Mouse (Mus musculus): Measurements from ENCODE around the gene Tln2. TPM values are rescaled to one million over a fixed set of nuclear protein-coding genes. Genes with fewer than 3 reads are reported as not detected.

Tln2 gene
- polyA plus RNA-seq, 1 experiment from 2014 or later = 66.6 TPM

DNA sequence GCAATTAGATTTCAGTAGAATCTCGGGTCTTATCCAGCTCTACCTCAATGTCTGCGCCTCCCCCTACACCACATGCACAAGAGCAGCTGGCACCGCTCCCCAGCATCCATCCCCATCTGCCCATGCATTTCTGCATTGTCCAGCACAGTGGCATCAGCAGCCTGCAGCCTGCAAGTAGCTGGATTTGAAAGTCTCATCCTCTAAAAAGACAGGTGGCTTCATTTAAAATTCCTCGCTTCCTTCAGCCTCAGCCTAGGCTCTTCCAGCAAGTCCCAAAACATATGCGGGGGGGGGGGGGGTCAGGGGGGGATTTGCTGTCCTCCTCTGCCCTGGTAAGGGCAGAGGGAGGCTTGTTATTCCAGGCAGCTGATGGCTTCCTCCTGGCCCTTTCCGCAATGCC lies 141.4 kb downstream of the Tln2 start:
- Histone ChIP-seq H3K4me1 (ENCODE audit: control insufficient read depth, insufficient read depth, low read length) (0 out of 2 replicates have a peak, but pooled peaks cover 5% of the 10 kb centered on the region), H3K36me3 (ENCODE audit: control insufficient read depth, insufficient read depth, low read length) (no peaks in the 10 kb centered on the region), H3K27me3 (ENCODE audit: control insufficient read depth, insufficient read depth, low read length) (no peaks in the 10 kb centered on the region), H3K9me3 (ENCODE audit: control insufficient read depth, low read length) (no peaks in the 10 kb centered on the region), H3K27ac (ENCODE audit: low read depth, low read length) (no peak overlapping the region), H3K4me2 (ENCODE audit: low read depth, low read length) (no peak overlapping the region), H3K9ac (replicated peaks; ENCODE audit: low read depth, low read length) (no peak overlapping the region), H3K4me3 (ENCODE audit: low read depth, low read length) (no peak overlapping the region)
- WGBS = 61% methylated on average over 6 of the region's 6 CpGs
- ATAC-seq (ENCODE audit: low read depth) = peak; percentile 60; the same call in 1 of the 2 replicates

DNA sequence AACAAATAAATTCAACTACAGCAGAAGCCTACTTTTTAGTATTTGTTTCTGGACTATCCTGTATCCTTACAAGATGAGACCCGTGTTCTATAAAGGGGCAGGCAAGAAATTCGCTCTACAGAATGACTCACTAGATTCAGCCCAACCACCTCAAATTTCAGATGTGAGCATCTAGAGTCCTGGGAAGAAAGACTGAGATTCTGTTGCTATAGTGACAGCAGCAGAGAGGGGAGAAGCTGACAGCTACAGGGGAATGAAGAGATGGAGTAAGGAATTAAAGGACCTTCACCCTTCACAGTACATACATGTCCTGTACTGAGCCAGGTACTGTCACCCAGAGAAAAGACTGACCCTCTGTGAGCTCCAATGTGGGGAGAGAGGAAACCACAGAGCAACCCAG lies 148.8 kb downstream of the Tln2 start:
- 87% methylated on average over 2 of the region's 2 CpGs for WGBS
- no peaks in the 10 kb centered on the region for H3K9me3 ChIP-seq (ENCODE audit: control insufficient read depth, low read length)
- no peak overlapping the region for H3K4me2 ChIP-seq (ENCODE audit: low read depth, low read length)
- H3K9ac ChIP-seq (replicated peaks; ENCODE audit: low read depth, low read length) = no peak overlapping the region
- no peaks in the 10 kb centered on the region for H3K36me3 ChIP-seq (ENCODE audit: control insufficient read depth, insufficient read depth, low read length)
- no peak for ATAC-seq (ENCODE audit: low read depth)
- H3K4me1 ChIP-seq (ENCODE audit: control insufficient read depth, insufficient read depth, low read length) = no peaks in the 10 kb centered on the region
- H3K27ac ChIP-seq (ENCODE audit: low read depth, low read length) = no peak overlapping the region
- no peak overlapping the region for H3K4me3 ChIP-seq (ENCODE audit: low read depth, low read length)
- no peaks in the 10 kb centered on the region for H3K27me3 ChIP-seq (ENCODE audit: control insufficient read depth, insufficient read depth, low read length)

DNA sequence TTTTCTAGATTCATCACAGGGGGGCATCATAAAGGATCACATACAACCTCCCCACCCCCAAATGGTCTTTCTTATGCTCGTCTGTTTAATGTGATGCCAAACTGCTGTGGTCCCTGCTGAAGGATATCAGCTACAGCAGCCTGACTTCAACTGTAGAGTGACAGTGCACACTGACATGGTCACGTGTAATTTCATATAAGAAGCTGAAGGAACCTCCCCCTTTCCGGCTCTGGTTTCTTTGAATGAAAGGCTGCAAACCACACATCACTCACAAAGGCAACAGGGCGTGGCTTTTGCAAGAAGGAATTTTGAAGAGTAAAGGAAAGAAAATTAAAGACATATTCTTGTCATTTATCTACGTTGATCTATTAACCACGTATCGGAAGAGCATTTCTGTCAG lies 154.8 kb downstream of the Tln2 start:
- Histone ChIP-seq H3K9me3 (ENCODE audit: control insufficient read depth, low read length) (no peaks in the 10 kb centered on the region), H3K27ac (ENCODE audit: low read depth, low read length) (no peak overlapping the region), H3K4me2 (ENCODE audit: low read depth, low read length) (no peak overlapping the region), H3K27me3 (ENCODE audit: control insufficient read depth, insufficient read depth, low read length) (no peaks in the 10 kb centered on the region), H3K4me1 (ENCODE audit: control insufficient read depth, insufficient read depth, low read length) (no peaks in the 10 kb centered on the region), H3K4me3 (ENCODE audit: low read depth, low read length) (no peak overlapping the region), H3K36me3 (ENCODE audit: control insufficient read depth, insufficient read depth, low read length) (no peaks in the 10 kb centered on the region), H3K9ac (replicated peaks; ENCODE audit: low read depth, low read length) (no peak overlapping the region)
- 84% methylated on average over 7 of the region's 7 CpGs for WGBS
- no peak for ATAC-seq (ENCODE audit: low read depth)

DNA sequence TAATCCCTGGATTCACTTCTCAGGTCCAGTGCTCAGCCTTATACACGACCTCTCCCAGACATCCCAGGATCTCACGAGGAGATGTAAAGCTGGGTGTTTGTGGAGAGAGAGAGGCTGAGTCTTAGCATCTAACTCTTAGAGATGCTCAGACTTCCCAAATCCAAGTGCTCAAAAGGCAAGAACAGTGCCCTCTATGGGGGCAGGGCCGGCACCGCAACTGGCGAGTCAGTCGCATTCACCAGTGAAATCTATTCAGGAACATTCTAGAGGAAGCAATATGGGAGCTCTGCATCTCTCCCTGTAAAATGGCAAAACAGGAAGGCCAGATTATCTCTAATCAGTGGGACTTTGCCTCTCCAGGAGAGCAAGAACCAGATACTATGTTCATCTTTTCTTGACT lies 159.9 kb downstream of the Tln2 start:
- no peak for ATAC-seq (ENCODE audit: low read depth)
- H3K36me3 ChIP-seq (ENCODE audit: control insufficient read depth, insufficient read depth, low read length) = no peaks in the 10 kb centered on the region
- WGBS = 91% methylated on average over 6 of the region's 6 CpGs

DNA sequence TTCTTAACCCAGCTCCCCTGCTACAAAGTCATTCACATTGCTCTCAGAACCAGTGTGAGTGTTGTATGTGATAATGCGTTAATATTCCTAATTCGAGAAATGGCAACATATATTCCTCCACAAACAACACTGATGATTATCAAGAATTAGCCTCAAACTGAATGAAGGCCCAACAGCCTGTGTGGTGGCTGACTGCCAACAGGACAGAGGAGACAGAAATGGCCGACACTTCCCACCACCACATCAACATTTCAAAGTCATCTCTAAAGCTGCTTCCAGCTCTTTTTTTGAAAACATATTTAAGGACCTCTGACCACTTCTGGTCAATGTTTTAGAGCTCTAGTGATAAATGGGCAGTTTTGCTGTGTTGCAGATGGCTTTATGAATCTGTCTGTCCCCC lies 161.7 kb downstream of the Tln2 start:
- ATAC-seq (ENCODE audit: low read depth) = no peak
- H3K27me3 ChIP-seq (ENCODE audit: control insufficient read depth, insufficient read depth, low read length) = no peaks in the 10 kb centered on the region
- H3K9me3 ChIP-seq (ENCODE audit: control insufficient read depth, low read length) = no peaks in the 10 kb centered on the region
- H3K36me3 ChIP-seq (ENCODE audit: control insufficient read depth, insufficient read depth, low read length) = no peaks in the 10 kb centered on the region
- no peaks in the 10 kb centered on the region for H3K4me1 ChIP-seq (ENCODE audit: control insufficient read depth, insufficient read depth, low read length)
- H3K9ac ChIP-seq (replicated peaks; ENCODE audit: low read depth, low read length) = no peak overlapping the region
- H3K27ac ChIP-seq (ENCODE audit: low read depth, low read length) = no peak overlapping the region
- no peak overlapping the region for H3K4me3 ChIP-seq (ENCODE audit: low read depth, low read length)
- no peak overlapping the region for H3K4me2 ChIP-seq (ENCODE audit: low read depth, low read length)
- WGBS = 94% methylated on average over 3 of the region's 3 CpGs

More for the DNA sequence above, 159.9 kb downstream of the Tln2 start:
- Histone ChIP-seq H3K4me1 (ENCODE audit: control insufficient read depth, insufficient read depth, low read length) (no peaks in the 10 kb centered on the region), H3K27me3 (ENCODE audit: control insufficient read depth, insufficient read depth, low read length) (no peaks in the 10 kb centered on the region), H3K9ac (replicated peaks; ENCODE audit: low read depth, low read length) (no peak overlapping the region), H3K4me3 (ENCODE audit: low read depth, low read length) (no peak overlapping the region), H3K4me2 (ENCODE audit: low read depth, low read length) (no peak overlapping the region), H3K9me3 (ENCODE audit: control insufficient read depth, low read length) (no peaks in the 10 kb centered on the region), H3K27ac (ENCODE audit: low read depth, low read length) (no peak overlapping the region)

DNA sequence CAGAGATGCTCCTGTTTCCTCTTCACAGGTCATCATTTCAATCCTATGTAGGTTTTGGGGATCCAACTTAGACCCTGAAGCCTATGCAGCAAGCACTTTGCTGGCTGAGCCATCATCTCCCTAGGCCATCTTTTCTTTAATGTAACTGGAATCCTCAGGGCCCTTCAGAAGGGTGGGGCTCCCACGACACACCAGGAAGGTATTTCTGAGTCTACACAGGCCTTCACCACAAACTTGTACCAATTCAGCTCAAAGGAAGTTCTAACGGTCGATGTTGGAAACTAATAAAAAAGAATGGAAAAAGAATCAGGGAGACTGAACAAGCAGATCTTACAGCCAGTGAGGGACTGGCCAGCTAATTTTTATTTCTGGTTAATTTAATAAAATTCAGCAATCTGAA lies 163.1 kb downstream of the Tln2 start:
- WGBS = 91% methylated on average over 3 of the region's 3 CpGs
- no peak overlapping the region for H3K4me2 ChIP-seq (ENCODE audit: low read depth, low read length)
- H3K27me3 ChIP-seq (ENCODE audit: control insufficient read depth, insufficient read depth, low read length) = no peaks in the 10 kb centered on the region
- H3K9me3 ChIP-seq (ENCODE audit: control insufficient read depth, low read length) = no peaks in the 10 kb centered on the region
- no peaks in the 10 kb centered on the region for H3K4me1 ChIP-seq (ENCODE audit: control insufficient read depth, insufficient read depth, low read length)
- H3K4me3 ChIP-seq (ENCODE audit: low read depth, low read length) = no peak overlapping the region
- no peak overlapping the region for H3K27ac ChIP-seq (ENCODE audit: low read depth, low read length)
- H3K9ac ChIP-seq (replicated peaks; ENCODE audit: low read depth, low read length) = no peak overlapping the region
- ATAC-seq (ENCODE audit: low read depth) = no peak
- no peaks in the 10 kb centered on the region for H3K36me3 ChIP-seq (ENCODE audit: control insufficient read depth, insufficient read depth, low read length)

DNA sequence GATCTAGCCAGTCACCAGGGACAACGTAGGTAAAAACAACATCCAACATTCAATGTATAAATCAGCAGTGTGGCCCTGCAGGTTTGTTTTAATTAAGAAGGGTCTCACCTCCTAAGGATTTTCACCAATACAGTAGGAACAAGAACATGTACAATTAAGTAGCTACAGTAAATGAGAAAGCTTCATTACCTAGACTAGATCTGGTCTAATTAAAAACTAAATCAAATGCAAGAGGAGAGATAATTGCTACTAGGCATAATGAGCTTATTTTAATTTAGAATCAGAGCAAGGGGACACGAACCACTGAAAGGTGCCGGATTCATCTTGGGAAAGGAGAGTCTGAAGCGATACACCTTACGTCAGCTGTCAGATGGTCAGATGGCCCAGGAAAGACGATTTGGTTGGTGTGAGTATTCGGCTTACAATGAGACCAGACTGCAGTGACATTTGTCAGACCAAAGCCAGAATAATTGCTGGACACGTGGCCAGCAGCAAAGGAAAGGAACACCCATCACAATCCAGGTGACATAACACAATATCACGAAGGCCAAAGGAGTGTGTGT lies 175.4 kb downstream of the Tln2 start:
- Histone ChIP-seq H3K9me3 (ENCODE audit: control insufficient read depth, low read length) (no peaks in the 10 kb centered on the region), H3K4me3 (ENCODE audit: low read depth, low read length) (no peak overlapping the region), H3K36me3 (ENCODE audit: control insufficient read depth, insufficient read depth, low read length) (no peaks in the 10 kb centered on the region), H3K27me3 (ENCODE audit: control insufficient read depth, insufficient read depth, low read length) (no peaks in the 10 kb centered on the region), H3K9ac (replicated peaks; ENCODE audit: low read depth, low read length) (no peak overlapping the region), H3K27ac (ENCODE audit: low read depth, low read length) (no peak overlapping the region), H3K4me1 (ENCODE audit: control insufficient read depth, insufficient read depth, low read length) (0 out of 2 replicates have a peak, but pooled peaks cover 3% of the 10 kb centered on the region), H3K4me2 (ENCODE audit: low read depth, low read length) (no peak overlapping the region)
- ATAC-seq (ENCODE audit: low read depth) = no peak
- 70% methylated on average over 9 of the region's 9 CpGs for WGBS

DNA sequence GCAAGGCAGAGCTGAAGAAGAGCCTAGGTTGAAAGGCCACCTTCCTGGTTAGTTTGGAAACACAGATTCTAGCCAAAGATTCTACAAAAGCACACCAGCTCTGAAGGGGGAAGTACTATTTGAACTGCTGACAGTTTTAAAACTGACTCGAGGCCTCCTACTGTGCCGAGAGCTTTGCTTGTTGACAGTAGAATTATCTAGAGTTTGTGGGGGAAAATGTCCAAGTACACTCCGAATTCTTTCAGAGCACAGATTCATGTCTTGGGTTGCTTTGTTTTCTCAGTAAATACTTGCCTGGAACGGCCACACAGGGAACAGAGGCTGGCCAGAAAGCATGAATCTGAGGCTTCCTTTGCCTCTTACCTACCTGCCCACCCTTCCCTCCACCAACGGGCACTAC lies 179.4 kb downstream of the Tln2 start:
- no peaks in the 10 kb centered on the region for H3K36me3 ChIP-seq (ENCODE audit: control insufficient read depth, insufficient read depth, low read length)
- no peak overlapping the region for H3K4me3 ChIP-seq (ENCODE audit: low read depth, low read length)
- no peak overlapping the region for H3K27ac ChIP-seq (ENCODE audit: low read depth, low read length)
- no peak overlapping the region for H3K9ac ChIP-seq (replicated peaks; ENCODE audit: low read depth, low read length)
- no peak for ATAC-seq (ENCODE audit: low read depth)
- 68% methylated on average over 5 of the region's 5 CpGs for WGBS
- H3K9me3 ChIP-seq (ENCODE audit: control insufficient read depth, low read length) = no peaks in the 10 kb centered on the region
- H3K27me3 ChIP-seq (ENCODE audit: control insufficient read depth, insufficient read depth, low read length) = no peaks in the 10 kb centered on the region
- no peak overlapping the region for H3K4me2 ChIP-seq (ENCODE audit: low read depth, low read length)
- H3K4me1 ChIP-seq (ENCODE audit: control insufficient read depth, insufficient read depth, low read length) = 0 out of 2 replicates have a peak, but pooled peaks cover 3% of the 10 kb centered on the region

DNA sequence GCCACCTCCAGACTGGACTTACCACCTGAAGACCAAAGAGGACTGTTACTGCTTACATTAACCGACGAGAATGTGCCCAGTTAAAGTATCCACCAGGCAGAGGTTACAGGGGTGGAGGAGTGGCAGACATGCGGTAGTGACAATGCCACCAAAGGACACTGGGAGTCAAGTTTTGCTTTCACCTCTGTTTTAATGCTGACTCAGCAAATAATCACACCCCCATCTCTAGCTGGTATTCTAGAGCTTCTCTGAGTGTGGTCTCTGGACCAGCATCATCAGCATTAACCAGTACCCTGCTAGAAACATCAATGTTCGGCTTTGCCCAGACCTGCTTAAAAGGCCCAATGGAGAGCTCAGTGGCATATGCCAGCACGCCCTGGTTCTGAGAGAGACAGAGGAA lies 180.7 kb downstream of the Tln2 start:
- H3K9me3 ChIP-seq (ENCODE audit: control insufficient read depth, low read length) = no peaks in the 10 kb centered on the region
- H3K4me3 ChIP-seq (ENCODE audit: low read depth, low read length) = no peak overlapping the region
- no peak overlapping the region for H3K9ac ChIP-seq (replicated peaks; ENCODE audit: low read depth, low read length)
- H3K4me2 ChIP-seq (ENCODE audit: low read depth, low read length) = no peak overlapping the region
- H3K4me1 ChIP-seq (ENCODE audit: control insufficient read depth, insufficient read depth, low read length) = 0 out of 2 replicates have a peak, but pooled peaks cover 3% of the 10 kb centered on the region
- no peaks in the 10 kb centered on the region for H3K27me3 ChIP-seq (ENCODE audit: control insufficient read depth, insufficient read depth, low read length)
- WGBS = 94% methylated on average over 5 of the region's 5 CpGs
- no peak overlapping the region for H3K27ac ChIP-seq (ENCODE audit: low read depth, low read length)
- H3K36me3 ChIP-seq (ENCODE audit: control insufficient read depth, insufficient read depth, low read length) = no peaks in the 10 kb centered on the region
- no peak for ATAC-seq (ENCODE audit: low read depth)
